Mouse (Mus musculus) layer of hippocampus, postnatal 14 days (tissue): ENCODE measurements at regions not wholly inside any gene's neighbourhood (a gene's known extent, or its start where the extent isn't known, plus 50 kb on each side); places are given as distances from the start of the nearest gene placed in this dataset.

Experiments used
- DNase-seq, 2 experiments: peaks; one replicate each; pipeline ENCODE4 v3.0.0; 2021 to 2022; ENCODE audit warnings: low spot score in 2 of 2, mixed read lengths in 1 of 2

GRCm38 (mm10) chr7:145105831-145106493 is 102.0 kb downstream of the 1810010D01Rik start:
- no peak for DNase-seq

GRCm38 (mm10) chr7:145102692-145103091 is 105.2 kb downstream of the 1810010D01Rik start:
- DNase-seq = no peak

DNA sequence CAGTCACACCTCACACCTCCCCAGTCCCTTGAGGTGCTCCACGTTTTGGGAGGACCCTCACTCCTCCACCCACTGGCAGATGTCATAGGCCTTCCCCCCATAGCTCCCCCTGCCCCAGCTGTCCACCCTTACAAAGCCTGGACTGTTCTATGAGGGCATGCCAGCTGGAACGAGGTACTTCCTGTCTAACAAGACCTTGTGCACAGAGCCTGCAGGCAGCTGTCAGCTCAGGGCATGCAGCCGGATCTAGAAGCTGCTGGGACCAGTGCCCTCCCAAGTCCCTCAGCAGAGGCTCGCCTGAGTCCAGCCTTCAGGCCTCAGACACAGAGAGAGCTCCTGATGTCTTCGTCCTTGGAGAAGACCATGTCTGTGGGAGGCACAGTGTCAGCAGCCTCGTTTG is 105.7 kb downstream of the 1810010D01Rik start:
- peak; percentile 43 to 51 for DNase-seq

- DNase-seq = no peak
These were observed 109.6 kb downstream of the 1810010D01Rik start for GRCm38 (mm10) chr7:145098335-145098734.

DNA sequence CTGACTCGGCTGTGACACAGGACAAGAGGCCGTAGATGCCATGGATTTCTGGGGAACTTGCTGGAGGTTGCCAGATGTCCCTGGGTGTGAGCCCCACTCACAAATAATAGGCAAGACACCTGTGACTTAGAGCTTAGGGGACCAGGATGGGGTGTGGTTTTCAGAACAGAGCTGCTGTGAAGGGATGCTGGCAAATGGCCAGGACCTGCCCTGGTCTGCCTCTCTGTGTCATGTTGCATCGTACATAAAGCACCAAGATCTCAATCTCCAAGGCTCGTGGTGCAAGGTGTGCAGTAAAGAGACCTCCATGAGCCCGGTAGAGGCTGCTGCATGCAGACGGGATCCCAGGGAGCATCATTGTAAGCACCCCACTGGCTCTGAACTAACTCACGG is 113.8 kb downstream of the 1810010D01Rik start:
- no peak for DNase-seq

GRCm38 (mm10) chr7:145093417-145094133 is 114.3 kb downstream of the 1810010D01Rik start:
- DNase-seq = peak; percentile 50 to 72

DNA sequence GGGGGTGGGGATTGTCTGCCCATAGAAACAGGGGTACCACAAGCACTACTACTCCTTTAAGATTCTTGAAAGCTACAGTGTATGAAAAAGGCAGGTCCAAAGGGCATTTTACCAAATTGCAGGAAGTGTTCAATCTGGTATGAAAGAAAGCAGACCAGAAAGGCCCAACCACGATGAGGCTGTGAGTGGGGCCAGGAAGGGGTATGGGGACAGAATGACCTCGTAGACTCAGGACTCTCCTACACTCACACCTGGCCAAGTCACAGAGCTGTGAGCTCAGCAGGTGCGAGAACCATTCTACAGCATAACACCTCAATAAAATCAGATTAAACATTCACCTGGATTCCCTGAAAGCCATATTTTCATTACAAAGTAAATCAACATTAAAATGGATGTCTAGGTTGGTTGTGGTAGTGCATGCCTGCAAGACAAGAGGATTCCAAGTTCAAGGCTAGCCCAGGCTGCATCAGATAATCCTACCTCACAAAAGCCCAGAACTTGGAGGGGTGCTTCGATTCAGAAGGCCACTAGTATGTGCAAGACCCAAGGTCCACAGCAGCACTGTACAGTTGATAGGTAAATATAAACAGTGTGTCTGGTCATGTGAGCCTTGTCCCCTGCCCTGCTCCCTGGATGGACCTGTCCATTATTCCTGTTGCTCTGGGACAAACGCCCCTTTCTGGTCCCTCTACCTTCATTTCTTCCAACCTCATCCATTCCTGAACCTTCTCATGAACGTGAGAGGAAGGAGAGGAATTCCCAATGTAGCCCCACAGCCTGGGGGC is 115.3 kb downstream of the 1810010D01Rik start:
- DNase-seq = no peak

- no peak for DNase-seq
These were observed 117.1 kb downstream of the 1810010D01Rik start for GRCm38 (mm10) chr7:145090849-145091248.

DNA sequence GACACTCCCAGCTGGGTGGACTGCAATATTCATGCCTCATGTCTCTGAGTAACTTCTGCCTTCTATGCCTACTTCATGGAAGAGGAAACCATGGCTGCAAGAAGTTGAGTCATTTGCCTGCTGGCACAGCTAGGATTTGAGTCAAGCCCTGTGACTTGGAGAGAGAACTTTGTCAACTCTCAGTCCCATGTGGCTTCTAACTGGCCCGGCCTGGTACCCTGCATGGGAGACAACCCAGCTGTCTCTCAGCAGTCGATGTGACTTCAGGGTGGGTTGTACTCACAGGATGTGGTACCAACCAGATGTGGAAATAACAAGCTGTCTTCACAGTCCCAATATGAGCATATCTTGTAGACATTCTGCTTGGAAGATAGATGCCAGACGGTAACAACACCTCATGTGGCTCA is 118.6 kb downstream of the 1810010D01Rik start:
- DNase-seq = no peak

DNA sequence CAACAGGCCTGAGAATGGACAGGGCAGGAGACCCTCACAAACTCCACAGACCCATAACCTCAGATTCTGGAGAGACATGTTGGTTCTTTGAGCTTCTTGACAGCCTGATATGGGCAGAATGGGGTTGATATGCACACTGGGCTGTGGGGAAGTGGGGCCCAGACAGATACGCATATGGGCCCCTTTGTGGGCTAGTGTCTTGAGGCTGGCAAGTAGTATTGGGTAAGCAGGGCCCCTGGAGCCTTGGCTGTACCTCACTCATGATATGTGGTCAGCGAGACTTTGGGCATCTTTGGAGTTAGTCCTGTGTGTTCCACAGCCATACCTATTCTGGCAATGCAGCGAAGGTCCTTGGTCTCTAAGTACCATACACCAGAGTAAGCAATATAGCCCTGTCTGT is 119.3 kb downstream of the 1810010D01Rik start:
- no peak for DNase-seq

DNA sequence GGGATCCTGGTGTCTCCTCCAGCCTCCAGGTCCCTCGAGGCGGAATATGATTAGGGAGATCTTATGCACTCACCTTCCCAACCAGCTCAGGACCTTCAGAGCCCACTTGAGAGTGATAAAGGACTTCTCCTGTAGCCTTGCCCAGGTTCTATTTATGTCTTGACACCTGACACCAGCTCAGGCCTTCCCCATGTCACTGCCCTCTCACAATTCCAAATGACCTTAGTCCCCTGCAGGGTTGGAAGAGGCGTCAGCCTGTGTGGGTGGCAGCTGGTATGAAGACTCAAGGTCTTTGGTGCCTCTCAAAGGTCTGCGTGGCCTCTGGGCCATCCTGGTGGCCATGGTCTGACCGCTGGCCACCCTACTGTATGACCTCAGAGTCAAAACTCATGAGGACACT is 120.1 kb downstream of the 1810010D01Rik start:
- no peak for DNase-seq

DNA sequence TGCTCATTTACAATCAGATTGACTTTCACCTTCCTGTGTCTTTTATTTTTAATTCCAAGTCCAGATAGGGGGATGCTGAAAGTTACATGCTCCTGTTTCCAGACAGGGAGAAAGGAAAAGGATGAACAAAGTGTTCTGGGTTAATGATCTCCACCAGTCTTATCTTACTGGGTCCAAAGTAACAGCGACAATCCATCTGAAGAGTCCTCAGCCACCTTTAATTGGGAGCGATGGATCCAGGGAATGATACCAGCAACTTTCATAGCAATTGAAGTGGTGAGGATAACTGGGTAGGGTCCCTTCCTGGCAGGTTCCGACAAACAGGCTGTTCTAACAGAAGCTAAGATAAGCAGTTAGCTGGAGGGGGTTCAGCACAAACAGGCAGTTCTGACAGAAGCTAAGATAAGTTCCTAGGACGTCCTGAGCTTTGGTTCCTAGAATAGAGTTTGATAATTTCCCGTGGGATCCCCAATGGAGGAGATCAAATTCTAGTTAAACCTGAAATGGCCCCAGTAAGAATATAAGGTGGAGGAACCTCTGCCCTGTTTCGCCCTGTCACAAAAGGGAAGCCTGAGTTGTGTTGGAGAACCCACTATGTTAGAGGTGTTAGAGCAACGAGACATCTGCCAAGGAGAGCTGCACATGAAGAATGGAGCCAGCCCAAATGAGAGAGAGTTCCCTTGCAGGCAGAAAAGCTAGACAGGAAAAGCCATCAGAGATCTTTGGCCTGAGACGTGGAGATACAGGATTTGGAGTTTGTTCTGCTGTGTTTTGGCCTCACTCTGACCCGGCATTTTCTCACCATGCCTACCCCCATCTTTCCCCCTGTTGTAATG is 124.8 kb downstream of the 1810010D01Rik start:
- DNase-seq = no peak

GRCm38 (mm10) chr7:145071996-145072790 is 132.5 kb upstream of the Ccnd1 start:
- DNase-seq = no peak

DNA sequence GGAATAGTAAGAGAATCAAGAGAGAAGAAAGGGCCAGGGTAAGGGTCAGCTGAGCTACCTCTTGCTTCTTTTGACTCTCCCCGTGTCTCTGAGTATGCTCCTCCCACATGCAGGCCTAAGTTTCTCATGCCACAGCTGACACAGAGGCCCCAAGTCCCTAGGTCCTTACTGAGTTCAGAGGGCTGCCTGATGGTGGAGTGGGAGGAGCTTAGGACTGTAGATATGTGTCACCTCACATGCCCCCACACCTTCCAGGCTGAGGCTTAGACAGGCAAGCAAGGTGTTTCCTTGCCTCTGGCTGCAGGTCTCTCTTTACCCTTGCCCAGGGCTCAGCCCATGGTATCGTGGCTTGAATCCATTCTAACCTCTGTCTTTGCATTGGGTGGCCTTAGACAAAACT is 131.8 kb upstream of the Ccnd1 start:
- DNase-seq = no peak

GRCm38 (mm10) chr7:145067366-145067765 is 127.6 kb upstream of the Ccnd1 start:
- DNase-seq = no peak

DNA sequence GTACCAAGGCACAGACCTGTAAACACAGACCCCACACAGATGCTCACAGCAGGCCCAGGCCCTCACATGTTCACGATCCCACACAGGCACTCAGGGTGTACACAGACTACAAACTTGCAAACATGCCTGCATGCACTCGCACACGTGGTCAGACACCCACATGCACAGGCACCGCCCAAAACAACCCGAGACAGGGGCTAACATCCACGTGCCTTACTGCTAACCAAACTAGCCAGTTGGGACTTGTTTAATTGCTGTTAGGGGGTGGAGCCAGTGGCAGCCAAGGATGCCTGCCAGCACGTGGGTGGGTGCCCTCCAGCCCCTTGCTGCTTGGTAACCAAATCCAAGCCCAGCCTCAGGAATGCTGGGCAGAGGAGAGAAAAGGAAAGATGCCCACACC is 116.6 kb upstream of the Ccnd1 start:
- DNase-seq = no peak

DNA sequence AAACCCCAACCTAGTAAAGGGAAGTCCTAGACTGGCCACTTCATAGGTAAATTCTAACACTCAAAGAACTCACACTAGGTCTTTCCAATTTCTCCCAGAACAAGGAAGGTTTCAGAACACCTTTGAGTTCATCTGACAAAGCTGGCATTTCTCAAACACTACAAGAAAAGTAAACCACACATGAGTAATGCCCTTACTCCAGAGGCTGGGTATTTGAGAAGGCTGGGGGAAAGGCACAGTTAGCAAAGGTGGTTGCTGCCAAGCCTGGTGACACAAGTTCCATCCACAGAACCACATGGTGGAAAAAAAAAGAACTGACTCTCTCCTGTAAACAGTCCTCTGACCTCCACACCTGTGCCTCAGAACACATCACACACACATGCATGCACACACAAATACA is 111.9 kb upstream of the Ccnd1 start:
- DNase-seq = no peak

GRCm38 (mm10) chr7:145050729-145051128 is 111.0 kb upstream of the Ccnd1 start:
- DNase-seq = no peak

- no peak for DNase-seq
These were observed 108.8 kb upstream of the Ccnd1 start for GRCm38 (mm10) chr7:145048481-145048877.

DNA sequence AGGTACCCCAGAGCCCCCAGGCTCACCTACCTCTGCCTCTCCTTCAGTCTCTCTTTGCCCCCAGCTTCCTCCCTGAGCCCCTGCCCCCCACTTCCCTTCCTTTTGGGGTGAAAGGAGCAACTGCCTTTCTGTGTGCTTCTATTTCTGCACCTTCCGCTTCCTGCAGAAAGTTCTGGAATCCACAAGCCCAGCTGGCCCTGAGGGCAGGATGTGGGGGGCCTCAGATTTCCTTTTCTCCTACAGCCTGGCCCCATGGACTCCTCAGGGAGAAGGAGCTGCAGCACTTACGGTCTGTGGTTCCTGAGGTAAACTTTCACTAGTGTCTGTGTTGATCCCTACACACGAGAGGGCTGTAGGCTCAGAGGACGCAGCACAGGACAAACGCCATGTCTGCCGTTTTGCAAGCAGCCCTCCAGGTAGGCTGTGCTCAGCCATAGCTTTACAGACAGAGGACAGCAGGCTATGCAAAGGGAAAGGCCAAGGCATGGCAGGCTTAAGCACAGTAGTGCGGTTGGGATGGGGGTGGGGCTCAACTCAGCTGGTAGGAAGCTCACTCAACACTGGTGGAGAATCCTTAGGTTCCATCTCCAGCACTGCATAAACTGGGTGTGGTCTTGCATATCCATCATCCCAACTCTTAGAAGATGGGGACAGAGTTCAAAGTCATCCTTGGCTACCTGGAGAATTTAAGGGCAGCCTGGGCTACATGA is 108.2 kb upstream of the Ccnd1 start:
- DNase-seq = peak in 1 of 2 experiments; percentile 6
